Mouse (Mus musculus): ENCODE data around the gene Sim1. TPM values are rescaled to one million over a fixed set of nuclear protein-coding genes. Genes with fewer than 3 reads are reported as not detected.

Sim1 gene
- polyA plus RNA-seq (2014; fragmentation: Nextera tagmentation; extraction: Ambion mirVana): 0.18 TPM in 1 of 2 replicates, not detected in the other

- WGBS: under 1% methylated on average over 58 of the region's 62 CpGs
- peak within 1 kb of the TSS; percentile 38 for H3K4me3 ChIP-seq (ENCODE audit: low read depth, low read length)
- no peak within 1 kb of the TSS for H3K27ac ChIP-seq (ENCODE audit: low read length)
- H3K36me3 ChIP-seq (ENCODE audit: control insufficient read depth, insufficient read depth, low read length): no peaks in the 10 kb centered on the region
- peak; percentile 92 for ATAC-seq (ENCODE audit: insufficient number of reproducible peaks, insufficient read depth, low FRiP score, low read depth)
- H3K9ac ChIP-seq (replicated peaks; ENCODE audit: low read depth, low read length): no peak within 1 kb of the TSS
- H3K4me2 ChIP-seq (replicated peaks; ENCODE audit: low read depth, low read length): peak within 1 kb of the TSS; percentile 64
- peaks cover 4% of the 10 kb centered on the region; the same call in 1 of the 2 replicates for H3K4me1 ChIP-seq (ENCODE audit: control insufficient read depth, insufficient read depth, low read length)
- peaks cover 33% of the 10 kb centered on the region for H3K27me3 ChIP-seq (ENCODE audit: control insufficient read depth, insufficient read depth, low read length)
- no peaks in the 10 kb centered on the region for H3K9me3 ChIP-seq (ENCODE audit: control insufficient read depth, low read depth, low read length)
Measured at GRCm38 (mm10) chr10:50894170-50894991, at the start of gene Sim1. Gene Sim1, plus strand, starts transcription at chr10:50894754.

GRCm38 (mm10) chr10:50868202-50868601 lies 26.4 kb upstream of the Sim1 start:
- no peaks in the 10 kb centered on the region for H3K4me1 ChIP-seq (ENCODE audit: control insufficient read depth, insufficient read depth, low read length)
- H3K9ac ChIP-seq (replicated peaks; ENCODE audit: low read depth, low read length): no peak overlapping the region
- H3K27me3 ChIP-seq (ENCODE audit: control insufficient read depth, insufficient read depth, low read length): no peaks in the 10 kb centered on the region
- H3K27ac ChIP-seq (ENCODE audit: low read length): no peak overlapping the region
- H3K4me2 ChIP-seq (replicated peaks; ENCODE audit: low read depth, low read length): no peak overlapping the region
- no peak overlapping the region for H3K4me3 ChIP-seq (ENCODE audit: low read depth, low read length)
- ATAC-seq (ENCODE audit: insufficient number of reproducible peaks, insufficient read depth, low FRiP score, low read depth): no peak
- H3K36me3 ChIP-seq (ENCODE audit: control insufficient read depth, insufficient read depth, low read length): no peaks in the 10 kb centered on the region
- WGBS: 62% methylated on average over 4 of the region's 4 CpGs
- no peaks in the 10 kb centered on the region for H3K9me3 ChIP-seq (ENCODE audit: control insufficient read depth, low read depth, low read length)

- no peaks in the 10 kb centered on the region for H3K4me1 ChIP-seq (ENCODE audit: control insufficient read depth, insufficient read depth, low read length)
- H3K27ac ChIP-seq (ENCODE audit: low read length): no peak overlapping the region
- no peaks in the 10 kb centered on the region for H3K9me3 ChIP-seq (ENCODE audit: control insufficient read depth, low read depth, low read length)
- WGBS: 74% methylated on average over 5 of the region's 5 CpGs
- H3K4me3 ChIP-seq (ENCODE audit: low read depth, low read length): no peak overlapping the region
- no peaks in the 10 kb centered on the region for H3K27me3 ChIP-seq (ENCODE audit: control insufficient read depth, insufficient read depth, low read length)
- ATAC-seq (ENCODE audit: insufficient number of reproducible peaks, insufficient read depth, low FRiP score, low read depth): no peak
- no peak overlapping the region for H3K4me2 ChIP-seq (replicated peaks; ENCODE audit: low read depth, low read length)
- no peak overlapping the region for H3K9ac ChIP-seq (replicated peaks; ENCODE audit: low read depth, low read length)
- no peaks in the 10 kb centered on the region for H3K36me3 ChIP-seq (ENCODE audit: control insufficient read depth, insufficient read depth, low read length)
Measured at GRCm38 (mm10) chr10:50876952-50877351, 17.6 kb upstream of the Sim1 start.

- Histone ChIP-seq H3K4me1 (ENCODE audit: control insufficient read depth, insufficient read depth, low read length) (no peaks in the 10 kb centered on the region), H3K27ac (ENCODE audit: low read length) (no peak overlapping the region), H3K9ac (replicated peaks; ENCODE audit: low read depth, low read length) (no peak overlapping the region), H3K36me3 (ENCODE audit: control insufficient read depth, insufficient read depth, low read length) (no peaks in the 10 kb centered on the region), H3K27me3 (ENCODE audit: control insufficient read depth, insufficient read depth, low read length) (no peaks in the 10 kb centered on the region), H3K9me3 (ENCODE audit: control insufficient read depth, low read depth, low read length) (no peaks in the 10 kb centered on the region), H3K4me2 (replicated peaks; ENCODE audit: low read depth, low read length) (no peak overlapping the region), H3K4me3 (ENCODE audit: low read depth, low read length) (no peak overlapping the region)
- WGBS: 32% methylated on average over 2 of the region's 2 CpGs
- peak; percentile 58; the same call in 1 of the 2 replicates for ATAC-seq (ENCODE audit: insufficient number of reproducible peaks, insufficient read depth, low FRiP score, low read depth)
Measured at GRCm38 (mm10) chr10:50881476-50882069, 13.0 kb upstream of the Sim1 start.

- Histone ChIP-seq H3K4me1 (ENCODE audit: control insufficient read depth, insufficient read depth, low read length) (no peaks in the 10 kb centered on the region), H3K9me3 (ENCODE audit: control insufficient read depth, low read depth, low read length) (no peaks in the 10 kb centered on the region), H3K4me2 (replicated peaks; ENCODE audit: low read depth, low read length) (no peak overlapping the region), H3K4me3 (ENCODE audit: low read depth, low read length) (no peak overlapping the region), H3K36me3 (ENCODE audit: control insufficient read depth, insufficient read depth, low read length) (no peaks in the 10 kb centered on the region), H3K9ac (replicated peaks; ENCODE audit: low read depth, low read length) (no peak overlapping the region), H3K27ac (ENCODE audit: low read length) (no peak overlapping the region), H3K27me3 (ENCODE audit: control insufficient read depth, insufficient read depth, low read length) (no peaks in the 10 kb centered on the region)
- no peak for ATAC-seq (ENCODE audit: insufficient number of reproducible peaks, insufficient read depth, low FRiP score, low read depth)
- WGBS: 73% methylated on average over 2 of the region's 2 CpGs
Measured at GRCm38 (mm10) chr10:50882366-50882765, 12.2 kb upstream of the Sim1 start.

- Histone ChIP-seq H3K4me3 (ENCODE audit: low read depth, low read length) (no peak overlapping the region), H3K4me1 (ENCODE audit: control insufficient read depth, insufficient read depth, low read length) (no peaks in the 10 kb centered on the region), H3K9ac (replicated peaks; ENCODE audit: low read depth, low read length) (no peak overlapping the region), H3K36me3 (ENCODE audit: control insufficient read depth, insufficient read depth, low read length) (no peaks in the 10 kb centered on the region), H3K27me3 (ENCODE audit: control insufficient read depth, insufficient read depth, low read length) (peaks cover 16% of the 10 kb centered on the region), H3K27ac (ENCODE audit: low read length) (no peak overlapping the region), H3K4me2 (replicated peaks; ENCODE audit: low read depth, low read length) (no peak overlapping the region), H3K9me3 (ENCODE audit: control insufficient read depth, low read depth, low read length) (no peaks in the 10 kb centered on the region)
- ATAC-seq (ENCODE audit: insufficient number of reproducible peaks, insufficient read depth, low FRiP score, low read depth): no peak
- 57% methylated on average over 4 of the region's 4 CpGs for WGBS
Measured at GRCm38 (mm10) chr10:50886305-50886704, 8.2 kb upstream of the Sim1 start.

- Histone ChIP-seq H3K4me3 (ENCODE audit: low read depth, low read length) (no peak overlapping the region), H3K9ac (replicated peaks; ENCODE audit: low read depth, low read length) (no peak overlapping the region), H3K27me3 (ENCODE audit: control insufficient read depth, insufficient read depth, low read length) (peaks cover 31% of the 10 kb centered on the region), H3K4me2 (replicated peaks; ENCODE audit: low read depth, low read length) (no peak overlapping the region), H3K4me1 (ENCODE audit: control insufficient read depth, insufficient read depth, low read length) (peaks cover 4% of the 10 kb centered on the region; the same call in 1 of the 2 replicates), H3K27ac (ENCODE audit: low read length) (no peak overlapping the region), H3K36me3 (ENCODE audit: control insufficient read depth, insufficient read depth, low read length) (no peaks in the 10 kb centered on the region), H3K9me3 (ENCODE audit: control insufficient read depth, low read depth, low read length) (no peaks in the 10 kb centered on the region)
- 26% methylated on average over 6 of the region's 6 CpGs for WGBS
- no peak for ATAC-seq (ENCODE audit: insufficient number of reproducible peaks, insufficient read depth, low FRiP score, low read depth)
Measured at GRCm38 (mm10) chr10:50890621-50891020, 3.9 kb upstream of the Sim1 start.

GRCm38 (mm10) chr10:50891876-50892711 lies 2.5 kb upstream of the Sim1 start:
- H3K36me3 ChIP-seq (ENCODE audit: control insufficient read depth, insufficient read depth, low read length): no peaks in the 10 kb centered on the region
- H3K4me3 ChIP-seq (ENCODE audit: low read depth, low read length): no peak overlapping the region
- H3K9me3 ChIP-seq (ENCODE audit: control insufficient read depth, low read depth, low read length): no peaks in the 10 kb centered on the region
- WGBS: 1% methylated on average over 26 of the region's 26 CpGs
- peaks cover 31% of the 10 kb centered on the region for H3K27me3 ChIP-seq (ENCODE audit: control insufficient read depth, insufficient read depth, low read length)
- no peak overlapping the region for H3K9ac ChIP-seq (replicated peaks; ENCODE audit: low read depth, low read length)
- no peak overlapping the region; the same call in 1 of the 2 replicates for H3K4me2 ChIP-seq (replicated peaks; ENCODE audit: low read depth, low read length)
- no peak for ATAC-seq (ENCODE audit: insufficient number of reproducible peaks, insufficient read depth, low FRiP score, low read depth)
- H3K4me1 ChIP-seq (ENCODE audit: control insufficient read depth, insufficient read depth, low read length): peaks cover 4% of the 10 kb centered on the region; the same call in 1 of the 2 replicates
- no peak overlapping the region for H3K27ac ChIP-seq (ENCODE audit: low read length)
